Mouse (Mus musculus): Measurements from ENCODE around the gene Srr.

The Srr gene

DNA sequence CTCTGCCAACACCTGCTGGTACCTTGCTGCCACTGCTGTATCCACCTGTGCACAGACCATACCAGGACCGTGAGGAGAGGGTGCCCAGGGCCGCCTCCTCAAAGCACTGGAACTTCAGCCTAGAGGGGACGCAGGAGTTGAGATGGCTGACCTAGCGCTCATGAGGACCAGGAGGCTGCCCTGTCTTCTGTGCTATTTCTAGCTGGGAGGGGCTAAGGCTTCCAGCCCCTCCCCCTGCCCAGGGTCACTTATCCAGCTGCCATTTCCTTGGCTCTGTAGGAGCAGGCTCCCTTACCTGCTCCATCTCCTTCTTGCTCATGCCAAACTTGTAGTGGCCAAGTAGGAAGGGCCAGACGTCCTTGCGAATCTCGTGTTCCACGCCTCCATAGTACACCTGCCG is 68.0 kb downstream of the Srr start:
- no peak for DNase-seq

Measured in embryo, embryonic 11 days (tissue).